Mouse (Mus musculus) forebrain, embryonic 13.5 days (tissue): ENCODE measurements at regions not wholly inside any gene's neighbourhood (a gene's known extent, or its start where the extent isn't known, plus 50 kb on each side); places are given as distances from the start of the nearest gene placed in this dataset.

Source experiments
- ATAC-seq: fragments of 200-750 bp; cut with Nextera tagmentation; 2 replicates; pipeline ENCODE4 v1.8.0; 2017
- H3K27ac ChIP-seq: fragments of 300-500 bp; sonication (generic); 2 replicates; pipeline ENCODE4 v1.5.1; 2015; ENCODE audit warnings: inconsistent platforms, mild to moderate bottlenecking, moderate library complexity
- H3K27me3 ChIP-seq: fragments of 300-500 bp; sonication (generic); 2 replicates; pipeline ENCODE4 v1.6.1; 2015; ENCODE audit warnings: mild to moderate bottlenecking, inconsistent platforms
- H3K36me3 ChIP-seq: fragments of 300-500 bp; sonication (generic); 2 replicates; pipeline ENCODE4 v1.6.1; 2015; ENCODE audit warnings: mild to moderate bottlenecking, inconsistent platforms; ENCODE audit not compliant: poor library complexity, severe bottlenecking
- H3K4me1 ChIP-seq: fragments of 300-500 bp; sonication (generic); 2 replicates; pipeline ENCODE4 v1.6.1; 2015; ENCODE audit warnings: inconsistent platforms
- H3K4me2 ChIP-seq: fragments of 300-500 bp; sonication (generic); 2 replicates; pipeline ENCODE4 v1.6.1; 2015; ENCODE audit warnings: inconsistent platforms, mild to moderate bottlenecking, moderate library complexity
- H3K4me3 ChIP-seq: fragments of 300-500 bp; sonication (generic); 2 replicates; pipeline ENCODE4 v1.5.1; 2015; ENCODE audit warnings: mild to moderate bottlenecking, inconsistent platforms
- H3K9ac ChIP-seq: fragments of 300-500 bp; sonication (generic); 2 replicates; pipeline ENCODE4 v1.6.1; 2015; ENCODE audit warnings: mild to moderate bottlenecking, inconsistent platforms
- H3K9me3 ChIP-seq: fragments of 300-500 bp; sonication (generic); replicated peaks from 2 replicates; pipeline ENCODE4 v1.6.1; 2016; ENCODE audit warnings: inconsistent platforms
- WGBS: fragments of 180-500 bp; shearing (Covaris S2); methylation state at CpG from one replicate; pipeline ENCODE4 v1.1.7; 2015; 5-methylcytosine and 5-hydroxymethylcytosine counted together

GRCm38 (mm10) chr14:24874426-24875155, 387.7 kb downstream of the Rps24 start:
- WGBS = 48% methylated on average over 12 of the region's 12 CpGs
- Histone ChIP-seq H3K36me3 (no peaks in the 10 kb centered on the region), H3K9me3 (no peaks in the 10 kb centered on the region), H3K4me1 (peaks cover 35% of the 10 kb centered on the region), H3K4me2 (no peak overlapping the region), H3K27me3 (no peaks in the 10 kb centered on the region), H3K9ac (no peak overlapping the region), H3K4me3 (no peak overlapping the region), H3K27ac (peak overlapping the region; percentile 68)
- ATAC-seq = no peak

- Histone ChIP-seq H3K27ac (peak overlapping the region; percentile 68), H3K9me3 (no peaks in the 10 kb centered on the region), H3K4me2 (no peak overlapping the region), H3K36me3 (no peaks in the 10 kb centered on the region), H3K9ac (no peak overlapping the region), H3K4me3 (no peak overlapping the region), H3K27me3 (no peaks in the 10 kb centered on the region), H3K4me1 (peaks cover 35% of the 10 kb centered on the region)
- 0 out of 2 replicates have a peak, but pooled peaks have one; percentile 58 for ATAC-seq
- 26% methylated on average over 8 of the region's 8 CpGs for WGBS
Measured at GRCm38 (mm10) chr14:24875156-24875545, 388.2 kb downstream of the Rps24 start.

- Histone ChIP-seq H3K4me2 (no peak overlapping the region), H3K9me3 (no peaks in the 10 kb centered on the region), H3K4me3 (no peak overlapping the region), H3K4me1 (peaks cover 35% of the 10 kb centered on the region), H3K9ac (no peak overlapping the region), H3K27ac (peak overlapping the region; percentile 27; the same call in 1 of the 2 replicates), H3K27me3 (no peaks in the 10 kb centered on the region), H3K36me3 (no peaks in the 10 kb centered on the region)
- ATAC-seq = no peak
- 69% methylated on average over 6 of the region's 6 CpGs for WGBS
Measured at GRCm38 (mm10) chr14:24875934-24876333, 389.0 kb downstream of the Rps24 start.

- Histone ChIP-seq H3K9me3 (no peaks in the 10 kb centered on the region), H3K4me2 (no peak overlapping the region), H3K36me3 (no peaks in the 10 kb centered on the region), H3K27ac (peak overlapping the region; percentile 27; the same call in 1 of the 2 replicates), H3K9ac (no peak overlapping the region), H3K4me3 (no peak overlapping the region), H3K4me1 (peaks cover 31% of the 10 kb centered on the region), H3K27me3 (no peaks in the 10 kb centered on the region)
- 84% methylated on average over 5 of the region's 5 CpGs for WGBS
- ATAC-seq = no peak
Measured at GRCm38 (mm10) chr14:24876508-24876907, 389.6 kb downstream of the Rps24 start.

- WGBS = 89% methylated on average over 3 of the region's 3 CpGs
- H3K9me3 ChIP-seq = no peaks in the 10 kb centered on the region
- H3K36me3 ChIP-seq = no peaks in the 10 kb centered on the region
- no peaks in the 10 kb centered on the region for H3K27me3 ChIP-seq
- no peak for ATAC-seq
- peaks cover 26% of the 10 kb centered on the region for H3K4me1 ChIP-seq
- no peak overlapping the region for H3K4me3 ChIP-seq
- no peak overlapping the region for H3K4me2 ChIP-seq
- no peak overlapping the region for H3K27ac ChIP-seq
- H3K9ac ChIP-seq = no peak overlapping the region
Measured at GRCm38 (mm10) chr14:24877853-24878252, 390.9 kb downstream of the Rps24 start.

GRCm38 (mm10) chr14:24886164-24886563, 399.2 kb downstream of the Rps24 start:
- Histone ChIP-seq H3K4me2 (no peak overlapping the region), H3K27ac (no peak overlapping the region), H3K36me3 (no peaks in the 10 kb centered on the region), H3K9ac (no peak overlapping the region), H3K9me3 (0 out of 2 replicates have a peak, but pooled peaks cover 3% of the 10 kb centered on the region), H3K4me1 (no peaks in the 10 kb centered on the region), H3K4me3 (no peak overlapping the region), H3K27me3 (no peaks in the 10 kb centered on the region)
- 89% methylated on average over 1 of the region's 1 CpGs for WGBS
- no peak for ATAC-seq

- Histone ChIP-seq H3K9me3 (0 out of 2 replicates have a peak, but pooled peaks cover 3% of the 10 kb centered on the region), H3K4me3 (no peak overlapping the region), H3K27ac (no peak overlapping the region), H3K27me3 (no peaks in the 10 kb centered on the region), H3K36me3 (no peaks in the 10 kb centered on the region), H3K4me2 (no peak overlapping the region), H3K9ac (no peak overlapping the region), H3K4me1 (no peaks in the 10 kb centered on the region)
- WGBS = 93% methylated on average over 8 of the region's 8 CpGs
- ATAC-seq = no peak
Measured at GRCm38 (mm10) chr14:24886896-24887421, 400.0 kb downstream of the Rps24 start.

- H3K4me3 ChIP-seq = no peak overlapping the region
- H3K4me2 ChIP-seq = no peak overlapping the region
- no peaks in the 10 kb centered on the region for H3K4me1 ChIP-seq
- H3K27me3 ChIP-seq = no peaks in the 10 kb centered on the region
- H3K9ac ChIP-seq = no peak overlapping the region
- no peaks in the 10 kb centered on the region for H3K36me3 ChIP-seq
- 88% methylated on average over 2 of the region's 2 CpGs for WGBS
- no peak overlapping the region for H3K27ac ChIP-seq
- no peak for ATAC-seq
- H3K9me3 ChIP-seq = no peaks in the 10 kb centered on the region
Measured at GRCm38 (mm10) chr14:24890856-24891255, 403.9 kb downstream of the Rps24 start.

GRCm38 (mm10) chr14:24895196-24895595, 408.3 kb downstream of the Rps24 start:
- Histone ChIP-seq H3K27me3 (no peaks in the 10 kb centered on the region), H3K27ac (no peak overlapping the region), H3K4me3 (no peak overlapping the region), H3K9me3 (no peaks in the 10 kb centered on the region), H3K36me3 (no peaks in the 10 kb centered on the region), H3K4me2 (no peak overlapping the region), H3K9ac (no peak overlapping the region), H3K4me1 (no peaks in the 10 kb centered on the region)
- ATAC-seq = no peak
- WGBS = 80% methylated on average over 1 of the region's 1 CpGs

GRCm38 (mm10) chr14:24896681-24897080, 409.8 kb downstream of the Rps24 start:
- Histone ChIP-seq H3K27me3 (no peaks in the 10 kb centered on the region), H3K9ac (no peak overlapping the region), H3K9me3 (no peaks in the 10 kb centered on the region), H3K4me2 (no peak overlapping the region), H3K27ac (no peak overlapping the region), H3K36me3 (no peaks in the 10 kb centered on the region), H3K4me1 (peaks cover 8% of the 10 kb centered on the region), H3K4me3 (no peak overlapping the region)
- 90% methylated on average over 5 of the region's 5 CpGs for WGBS
- ATAC-seq = no peak

- ATAC-seq = peak; percentile 55
- peaks cover 8% of the 10 kb centered on the region for H3K4me1 ChIP-seq
- no peak overlapping the region for H3K4me2 ChIP-seq
- H3K4me3 ChIP-seq = no peak overlapping the region
- H3K9me3 ChIP-seq = no peaks in the 10 kb centered on the region
- WGBS = 59% methylated on average over 13 of the region's 13 CpGs
- no peak overlapping the region for H3K9ac ChIP-seq
- H3K36me3 ChIP-seq = no peaks in the 10 kb centered on the region
- H3K27ac ChIP-seq = no peak overlapping the region; the same call in 1 of the 2 replicates
- no peaks in the 10 kb centered on the region for H3K27me3 ChIP-seq
Measured at GRCm38 (mm10) chr14:24900501-24901179, 413.7 kb downstream of the Rps24 start.

- Histone ChIP-seq H3K27ac (no peak overlapping the region), H3K27me3 (no peaks in the 10 kb centered on the region), H3K9ac (no peak overlapping the region), H3K36me3 (no peaks in the 10 kb centered on the region), H3K4me2 (no peak overlapping the region), H3K9me3 (no peaks in the 10 kb centered on the region), H3K4me1 (peaks cover 8% of the 10 kb centered on the region), H3K4me3 (no peak overlapping the region)
- ATAC-seq = no peak
- 87% methylated on average over 7 of the region's 7 CpGs for WGBS
Measured at GRCm38 (mm10) chr14:24901726-24902125, 414.8 kb downstream of the Rps24 start.
